Mouse (Mus musculus): ENCODE measurements around the gene Sumf1. TPM values are rescaled to one million over a fixed set of nuclear protein-coding genes. Genes with fewer than 3 reads are reported as not detected.
A peak's percentile ranks its signal among the peaks of the same experiment; 100 is the strongest.

The Sumf1 gene
- polyA plus RNA-seq, 1 experiment from 2014 or later, result 7.7 TPM

DNA sequence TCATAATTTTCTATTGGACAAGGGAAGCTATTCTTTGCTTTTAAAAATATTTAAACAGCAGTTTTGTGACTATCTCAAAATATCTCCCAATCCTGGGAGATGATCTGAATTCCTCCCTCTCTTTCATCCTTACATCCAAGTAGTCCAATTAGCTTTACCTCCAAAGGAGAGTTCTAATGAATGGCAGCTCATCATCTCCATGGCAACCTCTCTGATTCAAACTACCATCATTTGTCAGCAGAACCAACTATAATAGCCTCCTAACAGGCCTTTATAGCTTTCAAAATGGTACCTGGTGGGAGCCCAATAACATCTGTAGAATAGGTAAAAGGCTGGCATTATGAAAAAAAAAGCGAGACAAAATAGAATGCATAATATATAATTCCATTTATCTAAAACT, 59.9 kb downstream of the Sumf1 start:
- Histone ChIP-seq H3K36me3 (ENCODE audit: control insufficient read depth, insufficient read depth) (no peaks in the 10 kb centered on the region), H3K9ac (ENCODE audit: low read depth, low read length) (no peak overlapping the region), H3K27me3 (ENCODE audit: control insufficient read depth, insufficient read depth, low read depth, low read length) (no peaks in the 10 kb centered on the region), H3K27ac (ENCODE audit: low read length) (no peak overlapping the region), H3K4me3 (ENCODE audit: low read depth, low read length) (no peak overlapping the region), H3K9me3 (replicated peaks; ENCODE audit: control insufficient read depth, low read length) (no peaks in the 10 kb centered on the region), H3K4me2 (ENCODE audit: low read depth, low read length) (no peak overlapping the region), H3K4me1 (ENCODE audit: control insufficient read depth, low read depth, low read length) (no peaks in the 10 kb centered on the region)
- ATAC-seq (ENCODE audit: low read depth), result no peak
- 73% methylated on average over 1 of the region's 1 CpGs for WGBS (ENCODE audit: insufficient replicate concordance)

- 74% methylated on average over 6 of the region's 6 CpGs for WGBS (ENCODE audit: insufficient replicate concordance)
- Histone ChIP-seq H3K4me2 (ENCODE audit: low read depth, low read length) (no peak overlapping the region), H3K27ac (ENCODE audit: low read length) (no peak overlapping the region), H3K9me3 (replicated peaks; ENCODE audit: control insufficient read depth, low read length) (no peaks in the 10 kb centered on the region), H3K4me3 (ENCODE audit: low read depth, low read length) (no peak overlapping the region), H3K27me3 (ENCODE audit: control insufficient read depth, insufficient read depth, low read depth, low read length) (no peaks in the 10 kb centered on the region), H3K36me3 (ENCODE audit: control insufficient read depth, insufficient read depth) (no peaks in the 10 kb centered on the region), H3K4me1 (ENCODE audit: control insufficient read depth, low read depth, low read length) (no peaks in the 10 kb centered on the region), H3K9ac (ENCODE audit: low read depth, low read length) (no peak overlapping the region)
- ATAC-seq (ENCODE audit: low read depth), result no peak
Measured at GRCm38 (mm10) chr6:108117881-108118280, 67.5 kb downstream of the Sumf1 start.

DNA sequence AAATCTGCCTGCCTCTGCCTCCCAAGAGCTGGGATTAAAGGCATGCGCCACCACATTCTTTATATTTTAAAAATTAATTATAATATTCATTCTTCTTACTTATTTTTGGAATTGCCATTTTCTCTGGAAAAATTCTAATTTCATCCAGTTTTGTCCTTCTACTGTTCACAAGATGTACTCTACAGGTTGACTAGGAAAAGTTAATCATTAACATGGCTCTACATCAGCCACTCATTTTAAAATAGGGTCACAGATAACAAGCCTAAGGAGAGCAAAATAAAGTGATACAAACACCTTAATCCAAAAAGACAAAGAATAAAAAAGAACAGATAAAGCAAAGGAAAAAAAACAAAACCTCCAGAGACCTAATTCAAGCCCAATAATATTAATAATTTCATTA, 70.4 kb downstream of the Sumf1 start:
- H3K4me3 ChIP-seq (ENCODE audit: low read depth, low read length), result no peak overlapping the region
- WGBS (ENCODE audit: insufficient replicate concordance), result 90% methylated on average over 1 of the region's 1 CpGs
- no peak for ATAC-seq (ENCODE audit: low read depth)

DNA sequence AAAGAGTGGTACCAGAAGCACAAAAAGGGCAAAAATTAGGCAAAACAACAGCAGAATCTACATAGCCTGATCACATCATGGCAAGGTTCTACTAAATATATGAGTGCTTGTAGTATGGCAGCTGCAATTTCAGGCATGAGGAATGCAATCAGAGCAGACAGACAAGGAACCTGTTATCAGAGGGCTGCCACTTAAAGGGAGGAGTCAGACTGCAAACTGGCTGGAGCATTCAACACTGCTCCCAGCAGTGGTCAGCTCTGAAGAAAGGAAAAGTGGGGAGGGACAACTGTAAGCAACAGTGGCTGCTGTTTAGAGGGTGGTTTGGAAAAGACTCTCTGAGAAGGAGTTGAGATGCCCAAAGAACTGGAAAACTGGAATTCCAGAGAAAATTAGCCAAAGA, 73.7 kb downstream of the Sumf1 start:
- ATAC-seq (ENCODE audit: low read depth), result no peak
- no peak overlapping the region for H3K4me3 ChIP-seq (ENCODE audit: low read depth, low read length)
- no peaks in the 10 kb centered on the region for H3K4me1 ChIP-seq (ENCODE audit: control insufficient read depth, low read depth, low read length)
- H3K9ac ChIP-seq (ENCODE audit: low read depth, low read length), result no peak overlapping the region
- no peak overlapping the region for H3K4me2 ChIP-seq (ENCODE audit: low read depth, low read length)
- H3K27ac ChIP-seq (ENCODE audit: low read length), result no peak overlapping the region
- no peaks in the 10 kb centered on the region for H3K36me3 ChIP-seq (ENCODE audit: control insufficient read depth, insufficient read depth)
- no peaks in the 10 kb centered on the region for H3K9me3 ChIP-seq (replicated peaks; ENCODE audit: control insufficient read depth, low read length)
- no peaks in the 10 kb centered on the region for H3K27me3 ChIP-seq (ENCODE audit: control insufficient read depth, insufficient read depth, low read depth, low read length)

More for the DNA sequence above, 70.4 kb downstream of the Sumf1 start:
- Histone ChIP-seq H3K9me3 (replicated peaks; ENCODE audit: control insufficient read depth, low read length) (no peaks in the 10 kb centered on the region), H3K9ac (ENCODE audit: low read depth, low read length) (no peak overlapping the region), H3K4me1 (ENCODE audit: control insufficient read depth, low read depth, low read length) (no peaks in the 10 kb centered on the region), H3K4me2 (ENCODE audit: low read depth, low read length) (no peak overlapping the region), H3K27me3 (ENCODE audit: control insufficient read depth, insufficient read depth, low read depth, low read length) (no peaks in the 10 kb centered on the region), H3K27ac (ENCODE audit: low read length) (no peak overlapping the region), H3K36me3 (ENCODE audit: control insufficient read depth, insufficient read depth) (no peaks in the 10 kb centered on the region)

- no peak overlapping the region for H3K4me3 ChIP-seq (ENCODE audit: low read depth, low read length)
- no peaks in the 10 kb centered on the region for H3K4me1 ChIP-seq (ENCODE audit: control insufficient read depth, low read depth, low read length)
- no peaks in the 10 kb centered on the region for H3K36me3 ChIP-seq (ENCODE audit: control insufficient read depth, insufficient read depth)
- no peak for ATAC-seq (ENCODE audit: low read depth)
- WGBS (ENCODE audit: insufficient replicate concordance), result 55% methylated on average over 4 of the region's 4 CpGs
- no peaks in the 10 kb centered on the region for H3K9me3 ChIP-seq (replicated peaks; ENCODE audit: control insufficient read depth, low read length)
- H3K4me2 ChIP-seq (ENCODE audit: low read depth, low read length), result no peak overlapping the region
- H3K9ac ChIP-seq (ENCODE audit: low read depth, low read length), result no peak overlapping the region
- no peaks in the 10 kb centered on the region for H3K27me3 ChIP-seq (ENCODE audit: control insufficient read depth, insufficient read depth, low read depth, low read length)
- H3K27ac ChIP-seq (ENCODE audit: low read length), result no peak overlapping the region
Measured at GRCm38 (mm10) chr6:108110336-108110735, 75.0 kb downstream of the Sumf1 start.

- Histone ChIP-seq H3K4me3 (ENCODE audit: low read depth, low read length) (no peak overlapping the region), H3K4me2 (ENCODE audit: low read depth, low read length) (no peak overlapping the region), H3K27me3 (ENCODE audit: control insufficient read depth, insufficient read depth, low read depth, low read length) (no peaks in the 10 kb centered on the region), H3K9me3 (replicated peaks; ENCODE audit: control insufficient read depth, low read length) (no peaks in the 10 kb centered on the region), H3K36me3 (ENCODE audit: control insufficient read depth, insufficient read depth) (no peaks in the 10 kb centered on the region), H3K4me1 (ENCODE audit: control insufficient read depth, low read depth, low read length) (no peaks in the 10 kb centered on the region), H3K27ac (ENCODE audit: low read length) (no peak overlapping the region), H3K9ac (ENCODE audit: low read depth, low read length) (no peak overlapping the region)
- no peak for ATAC-seq (ENCODE audit: low read depth)
Measured at GRCm38 (mm10) chr6:108107376-108107775, 78.0 kb downstream of the Sumf1 start.

- no peaks in the 10 kb centered on the region for H3K27me3 ChIP-seq (ENCODE audit: control insufficient read depth, insufficient read depth, low read depth, low read length)
- no peak overlapping the region for H3K9ac ChIP-seq (ENCODE audit: low read depth, low read length)
- no peaks in the 10 kb centered on the region for H3K36me3 ChIP-seq (ENCODE audit: control insufficient read depth, insufficient read depth)
- no peak overlapping the region for H3K4me2 ChIP-seq (ENCODE audit: low read depth, low read length)
- peak overlapping the region; percentile 60 for H3K27ac ChIP-seq (ENCODE audit: low read length)
- H3K9me3 ChIP-seq (replicated peaks; ENCODE audit: control insufficient read depth, low read length), result no peaks in the 10 kb centered on the region
- 69% methylated on average over 10 of the region's 10 CpGs for WGBS (ENCODE audit: insufficient replicate concordance)
- peak; percentile 72 for ATAC-seq (ENCODE audit: low read depth)
- H3K4me1 ChIP-seq (ENCODE audit: control insufficient read depth, low read depth, low read length), result no peaks in the 10 kb centered on the region
- H3K4me3 ChIP-seq (ENCODE audit: low read depth, low read length), result no peak overlapping the region
Measured at GRCm38 (mm10) chr6:108101936-108102830, 83.2 kb downstream of the Sumf1 start.

- H3K4me3 ChIP-seq (ENCODE audit: low read depth, low read length), result no peak overlapping the region
- H3K4me2 ChIP-seq (ENCODE audit: low read depth, low read length), result no peak overlapping the region; the same call in 1 of the 2 replicates
- H3K27ac ChIP-seq (ENCODE audit: low read length), result no peak overlapping the region
- no peaks in the 10 kb centered on the region for H3K27me3 ChIP-seq (ENCODE audit: control insufficient read depth, insufficient read depth, low read depth, low read length)
- WGBS (ENCODE audit: insufficient replicate concordance), result 58% methylated on average over 3 of the region's 3 CpGs
- H3K9ac ChIP-seq (ENCODE audit: low read depth, low read length), result no peak overlapping the region
- H3K4me1 ChIP-seq (ENCODE audit: control insufficient read depth, low read depth, low read length), result no peaks in the 10 kb centered on the region
- no peaks in the 10 kb centered on the region for H3K9me3 ChIP-seq (replicated peaks; ENCODE audit: control insufficient read depth, low read length)
- ATAC-seq (ENCODE audit: low read depth), result no peak
- H3K36me3 ChIP-seq (ENCODE audit: control insufficient read depth, insufficient read depth), result no peaks in the 10 kb centered on the region
Measured at GRCm38 (mm10) chr6:108098846-108099217, 86.5 kb downstream of the Sumf1 start.

GRCm38 (mm10) chr6:108098171-108098845, 87.1 kb downstream of the Sumf1 start:
- no peaks in the 10 kb centered on the region for H3K9me3 ChIP-seq (replicated peaks; ENCODE audit: control insufficient read depth, low read length)
- ATAC-seq (ENCODE audit: low read depth), result no peak
- H3K36me3 ChIP-seq (ENCODE audit: control insufficient read depth, insufficient read depth), result no peaks in the 10 kb centered on the region
- H3K27me3 ChIP-seq (ENCODE audit: control insufficient read depth, insufficient read depth, low read depth, low read length), result no peaks in the 10 kb centered on the region
- 5% methylated on average over 9 of the region's 9 CpGs for WGBS (ENCODE audit: insufficient replicate concordance)
- H3K27ac ChIP-seq (ENCODE audit: low read length), result no peak overlapping the region
- H3K4me2 ChIP-seq (ENCODE audit: low read depth, low read length), result no peak overlapping the region; the same call in 1 of the 2 replicates
- H3K4me1 ChIP-seq (ENCODE audit: control insufficient read depth, low read depth, low read length), result no peaks in the 10 kb centered on the region
- no peak overlapping the region for H3K4me3 ChIP-seq (ENCODE audit: low read depth, low read length)
- no peak overlapping the region for H3K9ac ChIP-seq (ENCODE audit: low read depth, low read length)
